Mouse (Mus musculus): ENCODE results near the gene Uqcrc1. TPM values are rescaled to one million over a fixed set of nuclear protein-coding genes. Genes with fewer than 3 reads are reported as not detected.

Gene Uqcrc1
- 173 and 182 TPM in 2 replicates for total RNA-seq (2017)

DNA sequence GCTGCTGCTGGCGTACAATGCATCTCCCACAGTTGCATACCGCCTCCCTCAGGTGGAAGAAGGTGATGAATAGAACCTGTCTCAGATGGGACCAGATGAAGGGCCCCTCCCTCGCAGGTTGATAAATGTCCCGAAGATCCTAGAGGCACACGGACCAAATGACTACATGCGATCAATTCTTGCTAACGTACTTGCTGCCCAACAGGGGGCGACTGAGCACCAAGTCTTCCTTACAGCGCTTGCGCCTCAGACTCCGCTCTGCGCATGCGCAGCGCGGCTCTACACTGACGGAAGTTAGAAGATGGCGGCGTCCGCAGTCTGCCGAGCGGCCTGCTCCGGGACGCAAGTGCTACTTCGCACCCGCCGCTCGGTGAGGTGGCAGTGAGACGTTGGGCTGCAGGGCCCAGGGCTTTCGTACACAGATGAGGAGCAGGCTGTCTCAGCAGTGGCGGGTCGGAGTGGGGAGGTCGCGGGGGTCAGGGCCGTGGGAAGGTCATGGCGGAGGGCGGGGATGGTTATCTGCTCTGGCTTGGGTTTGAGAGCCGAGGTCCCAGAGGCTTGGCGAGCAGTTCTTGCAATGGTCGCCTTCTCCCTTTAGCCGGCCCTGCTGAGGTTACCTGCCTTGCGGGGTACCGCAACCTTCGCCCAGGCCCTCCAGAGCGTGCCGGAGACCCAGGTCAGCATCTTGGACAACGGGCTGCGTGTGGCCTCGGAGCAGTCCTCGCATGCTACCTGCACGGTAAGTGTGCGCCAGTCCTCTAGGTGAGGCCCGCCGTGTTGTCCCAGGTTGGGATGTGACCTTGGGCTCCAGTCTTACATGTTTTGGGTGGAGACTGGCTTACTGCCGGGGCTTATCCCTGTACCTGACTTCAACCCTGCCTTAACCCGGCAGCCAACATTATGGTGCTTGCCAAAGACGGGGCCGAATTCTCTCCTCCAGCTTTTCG lies at the start of gene Uqcrc1:
Uqcrc1 (plus strand) TSS at position 216 of the 947 bp plus-strand sequence.
- ATAC-seq (replicated peaks; ENCODE audit: low read depth, poor library complexity, severe bottlenecking), result peak; percentile 97

DNA sequence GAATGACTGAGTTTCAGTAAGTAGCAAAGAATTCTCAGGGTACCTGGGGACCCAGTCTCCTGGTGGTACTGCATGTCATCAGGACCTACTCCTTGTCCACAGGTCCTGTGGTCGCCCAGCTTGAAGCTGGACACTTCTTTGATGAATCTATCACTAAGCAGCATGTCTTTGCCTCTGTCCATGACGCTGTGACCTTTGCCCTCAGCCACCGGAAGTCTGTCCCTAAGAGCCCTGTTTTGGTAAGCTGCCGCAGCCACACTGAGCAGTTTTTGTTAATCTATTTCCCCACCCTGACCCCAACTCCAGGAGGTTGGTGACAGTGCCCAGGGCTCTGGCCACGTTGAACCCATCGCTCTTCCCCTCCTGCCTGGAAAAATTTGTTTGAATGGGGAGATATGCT lies 24.1 kb upstream of the Uqcrc1 start:
- no peak for ATAC-seq (replicated peaks; ENCODE audit: low read depth, poor library complexity, severe bottlenecking)

DNA sequence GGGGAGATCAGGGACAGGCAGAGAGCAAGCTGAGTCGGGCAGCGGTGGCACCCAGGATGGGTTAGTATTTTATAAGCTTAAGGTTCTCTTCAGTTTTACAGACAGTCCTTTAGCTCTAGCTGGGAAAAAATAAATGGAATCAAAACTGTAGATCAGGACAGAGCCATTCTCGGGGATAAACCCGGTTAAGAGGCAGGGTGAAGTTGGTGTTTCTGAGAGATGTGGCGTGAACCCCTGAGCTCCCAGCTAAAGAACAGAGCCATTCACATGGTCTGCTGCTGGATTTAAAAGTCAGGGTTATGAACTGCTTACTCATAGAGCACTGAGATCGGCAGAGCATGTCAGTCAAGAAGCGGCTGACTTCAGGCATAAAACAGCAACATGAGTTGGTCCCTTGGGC lies 23.3 kb upstream of the Uqcrc1 start:
- no peak for ATAC-seq (replicated peaks; ENCODE audit: low read depth, poor library complexity, severe bottlenecking)

DNA sequence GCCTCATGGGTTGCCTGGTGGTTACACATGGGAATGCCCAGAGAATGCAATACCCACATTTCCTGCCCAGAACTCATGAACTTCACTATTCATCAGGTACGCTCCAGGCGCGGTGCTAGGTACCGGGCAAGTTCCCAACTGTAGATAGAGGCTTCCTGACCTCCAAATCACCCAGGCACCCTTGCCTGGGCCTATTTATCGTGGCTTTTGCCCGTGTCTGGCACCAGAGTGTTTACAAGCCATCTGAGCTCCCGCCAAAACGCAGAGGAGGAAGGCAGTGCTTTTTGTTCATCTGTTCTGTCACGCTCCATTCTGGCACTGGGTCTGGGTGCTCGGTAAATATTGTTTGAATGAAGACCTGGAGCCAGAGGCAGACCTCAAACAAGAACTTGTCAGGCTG lies 22.8 kb upstream of the Uqcrc1 start:
- no peak for ATAC-seq (replicated peaks; ENCODE audit: low read depth, poor library complexity, severe bottlenecking)

DNA sequence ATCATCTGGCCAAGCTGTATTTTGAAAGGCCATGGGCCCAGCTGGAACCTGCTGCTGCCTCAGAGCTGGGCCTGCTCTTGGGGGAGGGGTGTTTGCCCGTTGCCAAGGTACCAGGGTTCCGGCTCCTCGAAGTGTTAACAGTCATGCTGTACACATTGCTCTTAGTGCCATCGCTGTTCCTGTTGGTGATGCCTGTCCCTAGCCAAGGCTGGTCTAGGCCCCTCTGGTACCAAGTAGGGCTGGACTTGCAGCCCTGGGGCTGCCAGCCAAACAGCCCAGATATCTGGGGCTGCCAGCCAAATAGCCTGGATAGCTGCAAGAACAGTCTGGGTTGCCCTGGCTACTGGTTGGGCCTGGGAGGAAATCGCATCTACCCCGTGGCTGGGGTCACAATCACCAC lies 21.9 kb upstream of the Uqcrc1 start, which contains the start of gene Tmem89:
Tmem89 (plus strand) TSS at position 129 of the 400 bp plus-strand sequence.
- no peak for ATAC-seq (replicated peaks; ENCODE audit: low read depth, poor library complexity, severe bottlenecking)

DNA sequence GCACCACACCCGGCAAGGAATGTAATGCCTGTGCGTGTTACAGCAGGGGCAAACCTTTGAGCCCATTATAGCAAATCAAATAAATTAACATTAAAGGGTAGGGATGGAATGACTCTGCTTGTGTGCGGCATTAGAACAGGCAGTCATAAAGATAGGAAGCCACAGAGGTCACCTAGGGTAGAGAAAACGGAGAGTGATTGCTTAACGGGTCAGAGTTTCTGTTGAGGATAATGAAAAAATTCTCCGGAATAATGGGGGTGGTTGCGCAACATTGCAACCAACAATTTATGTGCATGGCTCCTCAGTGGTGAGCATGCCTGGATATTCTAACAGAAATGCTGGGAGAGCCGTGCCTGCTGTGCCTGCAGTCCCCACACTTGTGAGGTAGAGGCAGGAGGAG lies 10.5 kb upstream of the Uqcrc1 start:
- peak; percentile 22; the same call in 1 of the 2 replicates for ATAC-seq (replicated peaks; ENCODE audit: low read depth, poor library complexity, severe bottlenecking)

DNA sequence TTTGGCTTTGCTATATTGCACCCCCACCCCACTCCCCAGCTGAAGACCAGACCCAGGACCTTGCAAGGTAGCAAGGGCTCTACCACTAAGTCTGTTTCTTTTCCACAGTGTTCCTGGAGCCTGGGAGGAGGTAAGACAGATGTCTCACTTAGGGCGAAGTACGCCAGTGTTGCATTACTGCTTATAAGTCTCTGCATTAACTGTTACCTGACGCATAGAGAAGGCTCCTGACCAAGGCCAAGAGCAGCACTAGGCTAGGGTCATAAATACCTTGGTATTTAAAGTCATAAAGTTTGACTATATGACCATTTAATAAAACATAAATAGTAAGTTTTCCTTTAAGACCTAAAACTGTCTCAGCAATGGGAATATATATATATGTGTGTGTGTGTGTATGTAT lies 8.0 kb upstream of the Uqcrc1 start:
- no peak for ATAC-seq (replicated peaks; ENCODE audit: low read depth, poor library complexity, severe bottlenecking)

DNA sequence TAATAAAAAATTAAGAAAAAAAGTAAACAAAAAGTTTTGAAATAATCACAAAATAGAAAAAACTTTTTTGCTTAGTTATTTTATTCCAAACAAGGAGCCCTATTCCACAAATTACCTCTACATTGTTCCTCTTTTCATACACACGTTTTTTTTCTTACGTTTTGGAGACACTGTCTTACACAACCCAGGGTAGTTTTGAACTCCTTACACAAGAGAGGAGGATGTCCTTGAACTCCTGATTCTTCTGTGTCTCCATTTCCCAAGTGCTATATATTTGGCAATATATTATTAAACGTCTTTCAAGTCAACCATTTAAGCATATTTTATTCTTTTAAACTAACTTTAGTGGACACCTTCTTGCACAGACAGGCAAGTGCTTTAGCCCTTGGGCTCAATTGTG lies 442 bp upstream of the Uqcrc1 start:
- ATAC-seq (replicated peaks; ENCODE audit: low read depth, poor library complexity, severe bottlenecking), result 0 out of 2 replicates have a peak, but pooled peaks have one; percentile 8

DNA sequence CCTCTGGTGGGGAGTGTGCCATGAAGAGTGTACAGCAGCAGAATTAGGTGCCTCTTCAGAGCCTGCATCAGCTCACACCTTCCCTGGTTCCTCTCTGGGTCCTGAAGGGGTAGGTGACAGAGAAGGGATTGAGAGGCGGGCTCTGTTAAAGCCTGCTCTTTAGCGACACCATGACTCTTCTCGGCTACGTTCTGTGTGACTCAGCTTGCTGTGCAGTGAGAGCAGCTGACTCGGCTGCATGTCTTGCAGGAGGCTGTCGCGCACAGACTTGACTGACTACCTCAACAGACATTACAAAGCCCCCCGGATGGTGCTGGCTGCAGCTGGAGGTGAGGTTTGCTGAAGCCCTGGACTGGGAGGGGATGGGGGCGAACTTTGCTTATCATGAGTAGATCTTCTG lies 8.7 kb downstream of the Uqcrc1 start:
- ATAC-seq (replicated peaks; ENCODE audit: low read depth, poor library complexity, severe bottlenecking), result no peak

DNA sequence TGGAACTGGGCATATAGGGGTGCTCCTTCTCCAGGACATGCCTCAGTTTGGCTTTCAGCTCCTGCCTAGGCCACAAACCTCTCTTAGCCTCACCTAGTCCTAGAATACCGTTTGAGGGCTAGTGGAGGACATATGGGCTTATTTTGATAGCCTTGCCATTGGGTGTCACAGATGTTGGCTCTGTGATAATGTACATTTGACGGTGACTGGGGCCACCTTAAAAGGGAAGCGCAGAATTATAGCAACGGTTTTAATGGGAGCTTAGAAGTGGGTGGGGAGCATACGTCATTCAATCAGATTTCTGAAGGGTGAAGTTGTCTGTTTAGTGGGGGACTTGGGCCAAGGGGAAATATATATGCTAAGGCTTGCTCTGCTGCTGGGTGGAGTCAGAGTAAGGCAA lies 9.2 kb downstream of the Uqcrc1 start:
- ATAC-seq (replicated peaks; ENCODE audit: low read depth, poor library complexity, severe bottlenecking), result no peak

DNA sequence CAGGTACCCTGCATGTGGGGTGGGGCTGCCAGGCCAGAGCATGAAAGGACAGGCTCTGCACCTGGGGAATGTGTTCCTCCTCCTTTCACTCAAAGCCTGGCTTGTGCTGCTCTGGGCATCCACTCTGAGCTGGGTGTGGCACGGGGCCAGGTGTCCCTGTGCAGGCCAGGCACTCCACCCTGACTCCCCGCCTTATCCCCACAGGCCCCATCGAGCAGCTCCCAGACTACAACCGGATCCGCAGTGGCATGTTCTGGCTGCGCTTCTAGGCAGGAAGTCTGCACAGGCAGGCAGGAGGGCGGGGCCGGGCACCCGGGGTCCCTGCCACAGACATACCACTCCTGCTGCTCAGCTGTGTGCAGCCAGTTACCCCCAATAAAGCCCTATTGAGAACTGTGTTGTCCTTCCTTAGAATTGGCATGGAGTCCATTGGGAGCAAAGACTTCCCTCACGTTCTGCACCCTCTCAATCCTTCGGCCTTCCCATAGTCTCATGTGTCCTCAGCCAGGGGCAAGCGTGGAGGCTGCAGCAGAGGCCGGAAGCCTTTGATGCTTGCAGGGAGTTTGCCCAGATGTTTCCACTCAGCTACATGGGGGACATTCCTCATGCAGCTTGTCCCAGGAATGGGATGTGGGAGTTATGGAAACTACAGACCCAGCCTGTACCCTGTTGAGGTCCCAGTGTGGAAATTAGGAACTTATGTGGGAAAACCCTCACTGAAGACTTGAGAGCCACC lies 13.0 kb downstream of the Uqcrc1 start:
- ATAC-seq (replicated peaks; ENCODE audit: low read depth, poor library complexity, severe bottlenecking), result no peak

DNA sequence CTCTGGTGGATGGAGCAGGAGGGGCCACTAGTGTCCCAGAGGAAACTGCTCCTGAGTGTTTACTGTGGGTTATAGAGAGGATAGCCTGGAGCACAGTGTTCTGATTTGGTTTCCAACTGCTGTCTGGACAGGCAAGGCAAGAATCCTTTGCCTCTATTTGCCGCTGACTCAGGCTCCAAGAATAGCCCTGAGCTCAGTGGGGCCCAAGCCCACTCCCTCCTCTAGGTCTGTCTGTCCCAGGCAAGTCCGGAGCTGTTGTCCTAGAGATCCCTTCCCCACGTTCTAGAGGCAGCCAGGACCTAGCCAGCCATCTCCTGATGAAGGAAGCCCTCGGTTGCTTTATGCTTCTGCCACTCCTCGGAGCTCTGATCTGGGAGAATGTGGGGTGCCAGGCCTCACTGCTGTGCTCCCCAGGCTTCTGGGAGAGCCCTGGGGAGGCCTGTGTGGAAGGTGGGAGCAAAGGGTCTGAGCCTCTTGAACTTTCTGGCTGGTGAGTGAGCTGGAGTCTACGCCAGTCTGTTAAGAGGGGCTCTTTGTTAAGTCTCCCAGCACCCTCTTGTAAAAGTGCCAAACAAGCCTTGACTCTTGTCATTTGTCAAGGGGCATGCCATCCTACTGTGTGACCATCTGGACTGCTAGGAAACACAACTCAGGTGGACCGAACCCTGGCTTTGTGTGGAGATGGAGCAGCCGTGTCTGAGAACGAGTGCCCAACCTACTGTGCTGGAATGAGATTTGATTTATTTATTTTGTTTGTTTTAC lies 13.7 kb downstream of the Uqcrc1 start:
- no peak for ATAC-seq (replicated peaks; ENCODE audit: low read depth, poor library complexity, severe bottlenecking)

DNA sequence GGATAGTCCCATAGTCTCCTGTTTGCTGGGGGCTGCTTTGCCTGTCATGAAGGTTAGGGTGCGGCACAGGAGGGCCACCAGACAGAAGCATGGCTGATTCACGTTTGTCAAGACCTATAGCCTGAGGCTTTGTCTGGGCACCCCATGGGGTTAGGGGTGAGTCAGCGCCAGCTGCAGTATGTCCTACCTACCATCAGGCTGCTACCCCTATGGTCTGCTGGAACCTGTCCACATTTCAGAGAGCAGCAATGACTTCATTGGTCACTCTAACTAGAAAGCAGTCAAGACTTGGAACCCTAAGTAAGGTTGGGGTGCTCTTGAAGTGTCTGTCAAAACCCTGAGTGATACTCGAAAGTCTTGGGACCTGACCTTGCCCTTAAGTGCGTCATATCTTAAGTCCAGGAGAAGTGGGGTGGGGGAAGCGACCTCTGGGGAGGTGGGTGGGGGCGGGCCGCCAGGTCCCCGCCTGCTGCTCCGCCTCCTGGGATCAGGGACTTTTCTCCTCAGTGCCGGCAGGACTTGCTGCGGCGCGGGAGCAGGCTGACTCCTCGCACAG lies 16.7 kb downstream of the Uqcrc1 start, which contains the start of gene Col7a1:
Col7a1 (plus strand) TSS at position 506 of the 556 bp plus-strand sequence.
- ATAC-seq (replicated peaks; ENCODE audit: low read depth, poor library complexity, severe bottlenecking), result no peak

DNA sequence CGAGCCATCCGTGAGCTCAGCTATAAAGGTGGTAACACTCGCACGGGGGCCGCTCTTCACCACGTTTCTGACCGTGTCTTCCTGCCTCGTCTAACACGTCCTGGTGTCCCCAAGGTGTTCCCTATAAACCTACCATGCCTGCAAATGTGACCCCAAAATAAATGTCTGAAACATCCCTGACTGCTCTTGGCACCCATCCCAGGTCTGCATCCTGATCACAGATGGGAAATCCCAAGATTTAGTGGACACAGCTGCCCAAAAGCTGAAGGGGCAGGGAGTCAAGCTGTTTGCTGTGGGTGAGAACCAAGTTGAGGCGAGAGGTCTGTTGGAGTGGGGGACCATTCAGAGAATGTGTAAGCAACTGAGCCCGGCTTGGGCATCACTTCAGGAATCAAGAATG lies 18.8 kb downstream of the Uqcrc1 start:
- no peak for ATAC-seq (replicated peaks; ENCODE audit: low read depth, poor library complexity, severe bottlenecking)

DNA sequence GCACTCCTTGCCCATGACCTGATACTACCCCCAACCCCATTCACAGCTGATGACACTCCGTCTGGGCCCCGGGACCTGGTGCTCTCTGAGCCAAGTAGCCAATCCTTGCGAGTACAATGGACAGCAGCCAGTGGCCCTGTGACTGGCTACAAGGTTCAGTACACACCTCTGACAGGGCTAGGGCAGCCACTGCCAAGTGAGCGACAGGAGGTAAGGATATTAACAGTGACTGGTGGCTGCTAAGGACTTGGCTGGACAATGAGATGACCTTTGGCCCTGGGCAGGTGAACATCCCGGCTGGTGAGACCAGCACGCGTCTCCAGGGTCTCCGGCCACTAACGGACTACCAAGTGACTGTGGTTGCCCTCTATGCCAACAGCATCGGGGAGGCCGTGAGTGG lies 19.4 kb downstream of the Uqcrc1 start:
- ATAC-seq (replicated peaks; ENCODE audit: low read depth, poor library complexity, severe bottlenecking), result no peak

DNA sequence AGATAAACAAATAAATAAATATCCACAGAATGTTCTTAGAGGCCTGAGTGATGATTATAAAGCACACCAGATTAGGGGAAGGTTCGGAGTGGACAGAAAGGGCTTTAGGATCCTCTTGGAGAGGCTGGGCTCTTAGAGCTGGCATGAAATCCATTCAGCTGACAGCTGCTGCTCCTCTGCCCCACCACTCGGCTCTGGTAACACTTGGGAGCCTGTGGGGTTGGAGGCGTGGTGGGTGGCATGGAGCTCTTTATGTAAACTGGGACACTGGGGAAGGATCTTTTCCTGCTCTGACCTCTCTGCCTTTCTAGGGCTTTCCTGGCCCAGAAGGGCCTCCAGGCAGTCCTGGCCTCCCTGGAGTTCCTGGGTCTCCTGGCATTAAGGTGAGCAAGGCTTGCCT lies 27.1 kb downstream of the Uqcrc1 start:
- no peak for ATAC-seq (replicated peaks; ENCODE audit: low read depth, poor library complexity, severe bottlenecking)

DNA sequence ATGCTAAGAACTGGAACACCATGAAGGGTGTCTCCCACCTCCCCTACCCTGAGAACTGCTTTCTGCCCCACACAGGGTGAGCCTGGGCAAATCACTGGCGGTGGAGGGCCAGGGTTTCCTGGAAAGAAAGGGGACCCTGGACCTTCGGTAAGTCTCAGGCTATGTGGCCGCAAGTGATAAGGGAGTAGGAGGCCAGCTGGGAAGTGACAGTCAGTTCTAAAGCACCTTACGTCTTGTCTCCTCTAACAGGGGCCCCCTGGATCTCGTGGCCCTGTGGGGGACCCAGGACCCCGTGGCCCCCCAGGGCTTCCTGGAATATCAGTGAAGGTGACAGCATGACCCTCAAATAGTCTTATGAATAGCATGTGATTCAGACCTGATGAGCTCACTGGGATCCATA lies 27.9 kb downstream of the Uqcrc1 start:
- ATAC-seq (replicated peaks; ENCODE audit: low read depth, poor library complexity, severe bottlenecking), result no peak

DNA sequence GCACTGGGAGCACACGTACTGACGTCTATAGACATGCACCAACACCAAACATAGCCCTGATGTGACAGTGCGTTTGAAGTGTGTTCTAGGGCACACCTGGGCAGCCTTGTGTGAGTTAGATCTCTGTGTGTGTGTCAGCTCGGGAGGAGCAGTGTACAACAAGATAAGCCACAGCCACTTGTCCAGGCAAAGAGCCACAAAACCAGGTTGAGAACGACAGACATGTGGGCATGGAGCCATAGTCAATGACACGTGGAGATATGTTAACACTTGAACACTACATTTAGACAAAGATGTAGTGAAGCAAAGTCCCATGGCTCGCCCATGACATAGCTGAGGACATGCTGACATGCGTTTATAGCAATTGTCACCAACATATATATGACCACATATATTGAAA lies 34.2 kb downstream of the Uqcrc1 start:
- no peak for ATAC-seq (replicated peaks; ENCODE audit: low read depth, poor library complexity, severe bottlenecking)

DNA sequence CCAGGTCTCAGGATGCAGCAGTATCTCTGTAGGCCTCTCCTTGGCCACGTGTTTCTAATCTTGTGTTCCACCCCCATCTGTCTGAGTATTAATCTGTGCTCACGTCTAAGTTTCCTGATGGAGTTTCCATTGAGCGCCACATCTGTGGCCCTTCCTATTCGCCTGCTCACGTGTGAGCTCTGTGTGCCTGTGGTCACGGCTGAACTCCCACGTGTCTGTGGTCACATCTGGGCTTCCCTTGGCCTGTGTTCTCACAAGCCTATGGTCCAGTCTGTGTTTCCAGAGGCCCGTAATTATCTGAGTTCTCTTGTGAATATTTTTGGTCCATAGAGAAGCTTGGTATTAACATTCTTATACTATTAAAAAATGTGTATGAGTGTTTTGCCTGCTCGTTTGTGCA lies 40.0 kb downstream of the Uqcrc1 start:
- no peak for ATAC-seq (replicated peaks; ENCODE audit: low read depth, poor library complexity, severe bottlenecking)

DNA sequence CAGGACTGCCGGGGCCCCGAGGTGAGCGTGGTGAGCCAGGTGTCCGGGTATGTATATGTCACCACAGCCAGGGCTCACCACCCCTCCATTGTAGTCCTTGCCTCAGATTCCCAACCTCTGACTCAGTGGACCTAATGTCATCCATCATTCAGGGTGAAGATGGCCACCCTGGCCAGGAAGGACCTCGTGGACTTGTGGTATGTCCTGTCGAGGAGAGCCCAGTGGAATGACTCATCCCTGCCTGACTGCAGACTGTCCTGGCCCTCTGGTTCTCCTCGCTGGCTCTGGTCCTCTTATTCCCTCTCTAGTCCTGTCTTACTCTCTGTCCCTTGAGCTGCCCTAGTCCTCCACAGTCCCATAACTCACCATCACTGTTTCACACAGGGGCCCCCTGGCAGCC lies 41.5 kb downstream of the Uqcrc1 start:
- ATAC-seq (replicated peaks; ENCODE audit: low read depth, poor library complexity, severe bottlenecking), result no peak

Measured in common myeloid progenitor, adult 5-6 weeks (primary cell).